Mouse (Mus musculus): ENCODE measurements around the gene Ssbp3. TPM values are rescaled to one million over a fixed set of nuclear protein-coding genes. Genes with fewer than 3 reads are reported as not detected.

Gene Ssbp3
- polyA plus RNA-seq, 1 experiment from 2014 or later, result 214 TPM

DNA sequence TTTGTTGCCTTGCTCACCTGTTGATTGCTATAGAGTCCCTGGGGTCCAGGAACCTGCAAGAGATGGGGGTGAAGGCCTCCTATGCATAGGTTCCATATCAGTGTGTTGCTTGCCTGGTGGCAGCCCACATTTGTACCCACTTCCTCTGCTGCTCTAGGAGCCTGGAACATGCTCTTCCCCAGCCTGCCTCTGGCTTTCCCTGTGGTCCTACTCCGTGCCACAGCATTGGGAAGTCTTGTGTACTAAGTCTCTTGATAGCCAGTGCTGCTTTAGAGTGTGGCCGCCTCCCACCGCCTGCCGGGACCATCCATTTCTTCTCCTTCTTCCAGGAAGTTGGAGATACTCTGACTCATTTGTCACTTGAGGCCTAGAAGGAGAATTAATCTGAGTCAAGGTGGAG, 13.7 kb downstream of the Ssbp3 start:
- Histone ChIP-seq H3K27ac (no peak overlapping the region), H3K9ac (no peak overlapping the region), H3K4me1 (peaks cover 74% of the 10 kb centered on the region), H3K9me3 (no peaks in the 10 kb centered on the region), H3K27me3 (no peaks in the 10 kb centered on the region), H3K4me3 (replicated peaks) (no peak overlapping the region), H3K4me2 (no peak overlapping the region), H3K36me3 (replicated peaks) (peaks cover 98% of the 10 kb centered on the region)
- ATAC-seq (ENCODE audit: low FRiP score), result no peak
- 96% methylated on average over 4 of the region's 4 CpGs for WGBS

DNA sequence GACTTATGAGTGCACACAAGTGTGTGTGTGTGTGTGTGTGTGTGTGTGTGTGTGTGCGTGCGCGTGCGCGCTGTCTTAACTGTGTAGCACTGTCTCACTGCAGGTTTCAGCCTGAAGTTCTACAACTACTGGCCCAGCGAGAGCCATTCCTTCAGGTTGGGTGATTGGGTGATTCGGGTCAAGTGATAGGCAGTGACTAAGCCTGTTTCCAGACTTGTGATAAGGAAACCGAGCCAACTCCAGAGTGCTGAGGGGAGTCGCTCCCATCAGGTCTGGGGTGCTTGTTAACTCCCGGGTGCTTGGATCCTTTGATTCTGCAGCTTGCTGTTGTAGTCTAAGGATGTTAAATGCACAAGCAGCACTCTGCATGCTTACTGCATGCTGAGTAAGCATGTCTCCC, 14.4 kb downstream of the Ssbp3 start:
- ATAC-seq (ENCODE audit: low FRiP score), result no peak
- H3K9ac ChIP-seq, result no peak overlapping the region
- H3K9me3 ChIP-seq, result no peaks in the 10 kb centered on the region
- no peak overlapping the region for H3K4me3 ChIP-seq (replicated peaks)
- H3K4me1 ChIP-seq, result peaks cover 75% of the 10 kb centered on the region
- no peak overlapping the region for H3K27ac ChIP-seq
- WGBS, result 95% methylated on average over 10 of the region's 10 CpGs
- H3K27me3 ChIP-seq, result no peaks in the 10 kb centered on the region
- no peak overlapping the region for H3K4me2 ChIP-seq
- H3K36me3 ChIP-seq (replicated peaks), result peaks cover 96% of the 10 kb centered on the region

DNA sequence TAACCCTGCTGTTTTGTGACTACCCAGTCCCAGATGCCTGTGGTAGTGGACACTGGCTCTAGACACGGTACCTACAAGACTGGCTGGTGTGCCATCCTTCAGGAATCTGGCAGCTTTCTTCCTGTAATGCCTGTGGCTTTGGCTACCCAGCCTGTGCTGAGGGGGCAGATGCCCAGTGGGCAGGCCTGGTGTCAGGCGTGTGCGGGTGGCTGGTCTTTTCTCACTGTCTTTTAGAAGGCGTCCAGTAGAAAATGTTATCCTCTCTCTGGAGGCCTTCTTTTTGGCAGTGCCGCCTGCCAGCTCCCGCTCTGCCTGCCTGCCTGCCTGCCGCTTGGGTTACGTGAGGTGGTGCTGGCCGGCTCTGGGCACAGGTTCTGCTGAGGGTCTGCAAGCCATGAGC, 15.9 kb downstream of the Ssbp3 start:
- Histone ChIP-seq H3K4me3 (replicated peaks) (no peak overlapping the region), H3K9ac (no peak overlapping the region), H3K4me2 (no peak overlapping the region), H3K9me3 (no peaks in the 10 kb centered on the region), H3K27ac (no peak overlapping the region), H3K4me1 (peaks cover 72% of the 10 kb centered on the region), H3K27me3 (no peaks in the 10 kb centered on the region), H3K36me3 (replicated peaks) (peaks cover 88% of the 10 kb centered on the region)
- WGBS, result 92% methylated on average over 9 of the region's 9 CpGs
- no peak for ATAC-seq (ENCODE audit: low FRiP score)

DNA sequence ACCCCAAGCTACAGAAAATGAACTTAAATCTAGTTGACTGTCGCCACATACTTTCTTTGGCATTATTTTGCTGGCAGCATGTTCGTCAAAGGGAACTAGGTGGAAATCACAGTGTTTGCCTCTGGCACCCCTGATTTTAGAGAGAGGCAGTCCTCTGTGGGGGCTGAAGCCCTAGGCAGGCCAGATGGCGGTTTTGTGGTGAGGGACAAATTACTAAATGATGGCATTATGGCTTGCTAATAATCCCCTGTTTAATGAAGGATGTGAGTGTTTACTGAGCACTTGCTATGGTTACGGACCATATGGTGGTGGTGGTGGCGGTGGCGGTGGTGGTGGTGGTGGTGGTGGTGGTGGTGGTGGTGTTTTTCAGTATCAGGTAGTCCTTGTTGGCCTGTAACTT, 16.5 kb downstream of the Ssbp3 start:
- WGBS, result 80% methylated on average over 6 of the region's 6 CpGs
- H3K4me1 ChIP-seq, result peaks cover 66% of the 10 kb centered on the region
- ATAC-seq (ENCODE audit: low FRiP score), result no peak

DNA sequence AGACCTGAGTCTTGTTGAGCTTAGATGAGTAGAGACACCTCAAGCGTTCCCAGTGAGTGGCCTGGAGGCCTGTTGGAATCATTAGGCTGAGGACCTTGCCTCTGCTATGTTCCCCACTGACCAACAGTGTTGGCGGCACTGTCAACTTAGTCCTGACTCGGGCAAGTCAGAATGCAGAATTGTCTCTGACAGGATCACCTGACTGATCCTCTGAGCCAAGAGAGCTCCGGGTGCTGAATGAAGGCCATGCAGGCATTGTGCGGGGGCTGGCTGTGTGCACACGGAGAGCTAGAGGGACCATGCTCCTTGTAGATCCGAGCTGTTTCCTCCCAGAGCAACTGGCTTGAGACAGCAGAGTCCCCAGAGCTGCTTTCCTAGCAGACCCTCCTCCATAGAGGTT, 18.5 kb downstream of the Ssbp3 start:
- Histone ChIP-seq H3K27ac (no peak overlapping the region), H3K4me3 (replicated peaks) (no peak overlapping the region), H3K4me2 (no peak overlapping the region), H3K4me1 (peaks cover 75% of the 10 kb centered on the region), H3K27me3 (no peaks in the 10 kb centered on the region), H3K9ac (no peak overlapping the region), H3K9me3 (no peaks in the 10 kb centered on the region), H3K36me3 (replicated peaks) (peaks cover 86% of the 10 kb centered on the region)
- WGBS, result 84% methylated on average over 7 of the region's 7 CpGs
- no peak for ATAC-seq (ENCODE audit: low FRiP score)

More for the DNA sequence above, 16.5 kb downstream of the Ssbp3 start:
- H3K27ac ChIP-seq, result no peak overlapping the region
- H3K36me3 ChIP-seq (replicated peaks), result peaks cover 86% of the 10 kb centered on the region
- no peaks in the 10 kb centered on the region for H3K27me3 ChIP-seq
- no peak overlapping the region for H3K4me3 ChIP-seq (replicated peaks)
- no peak overlapping the region for H3K9ac ChIP-seq
- no peaks in the 10 kb centered on the region for H3K9me3 ChIP-seq
- H3K4me2 ChIP-seq, result no peak overlapping the region

DNA sequence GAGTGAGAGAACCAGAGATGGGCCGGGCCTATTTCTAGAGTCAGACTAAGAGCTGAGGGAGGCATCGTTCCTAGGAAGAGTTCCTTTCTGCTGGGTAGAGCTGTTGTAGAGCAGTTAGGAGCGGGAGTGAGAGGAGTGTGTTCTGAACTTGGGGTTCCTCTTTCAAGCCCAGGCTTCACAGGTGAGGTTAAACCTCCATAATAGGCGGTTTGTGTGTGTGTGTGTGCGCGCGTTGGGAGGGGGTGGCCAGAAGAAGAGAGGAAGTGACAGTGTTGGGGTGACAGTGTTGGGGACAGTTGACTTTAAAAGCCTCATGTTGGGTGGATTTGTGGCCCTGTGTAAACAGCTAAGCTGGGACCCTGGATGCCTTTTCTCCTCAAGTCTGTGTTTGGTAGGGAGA, 22.1 kb downstream of the Ssbp3 start:
- 0 out of 2 replicates have a peak overlapping the region, but pooled peaks have one; percentile 25 for H3K27ac ChIP-seq
- ATAC-seq (ENCODE audit: low FRiP score), result no peak
- H3K4me2 ChIP-seq, result no peak overlapping the region
- H3K4me1 ChIP-seq, result peaks cover 85% of the 10 kb centered on the region
- H3K27me3 ChIP-seq, result no peaks in the 10 kb centered on the region
- no peak overlapping the region for H3K9ac ChIP-seq
- H3K36me3 ChIP-seq (replicated peaks), result peaks cover 59% of the 10 kb centered on the region
- H3K4me3 ChIP-seq (replicated peaks), result no peak overlapping the region
- WGBS, result 94% methylated on average over 7 of the region's 7 CpGs
- no peaks in the 10 kb centered on the region for H3K9me3 ChIP-seq

DNA sequence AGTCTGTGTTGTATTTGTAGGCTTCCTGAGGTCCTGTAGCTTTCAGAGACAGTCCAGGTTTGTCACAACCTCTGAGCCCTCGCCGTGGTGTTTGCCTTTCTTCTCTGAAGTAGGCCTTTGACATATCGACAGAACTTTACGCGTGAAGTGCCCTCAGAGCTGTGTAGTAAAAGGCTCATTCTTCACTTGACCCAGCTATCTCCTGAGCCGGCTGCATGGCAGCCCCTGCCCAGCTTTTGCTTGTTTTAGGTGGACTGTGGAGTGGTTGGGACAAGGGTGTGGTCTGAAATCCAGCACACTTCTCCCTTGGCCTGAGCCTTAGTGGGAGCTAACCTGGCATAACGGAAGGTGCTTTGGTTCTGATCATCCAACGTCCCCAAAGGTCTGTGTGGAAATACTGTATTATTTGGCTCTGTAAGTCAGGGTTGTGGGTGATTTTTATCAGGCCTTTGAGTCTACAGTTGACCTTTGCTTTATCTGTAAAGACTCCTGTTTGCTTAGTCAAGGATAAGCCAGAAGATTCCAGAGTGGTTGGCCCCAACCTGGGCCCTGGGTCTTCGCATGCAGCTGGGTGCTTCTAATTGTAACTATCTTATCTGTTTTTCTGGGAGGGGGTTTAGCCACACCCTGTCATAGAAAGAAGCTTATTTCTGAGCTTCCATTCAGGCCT, 23.4 kb downstream of the Ssbp3 start:
- Histone ChIP-seq H3K4me2 (no peak overlapping the region), H3K4me3 (replicated peaks) (no peak overlapping the region), H3K9ac (no peak overlapping the region), H3K9me3 (no peaks in the 10 kb centered on the region), H3K27ac (0 out of 2 replicates have a peak overlapping the region, but pooled peaks have one; percentile 94), H3K27me3 (no peaks in the 10 kb centered on the region), H3K4me1 (peaks cover 90% of the 10 kb centered on the region), H3K36me3 (replicated peaks) (peaks cover 45% of the 10 kb centered on the region)
- ATAC-seq (ENCODE audit: low FRiP score), result no peak
- WGBS, result 73% methylated on average over 9 of the region's 9 CpGs

DNA sequence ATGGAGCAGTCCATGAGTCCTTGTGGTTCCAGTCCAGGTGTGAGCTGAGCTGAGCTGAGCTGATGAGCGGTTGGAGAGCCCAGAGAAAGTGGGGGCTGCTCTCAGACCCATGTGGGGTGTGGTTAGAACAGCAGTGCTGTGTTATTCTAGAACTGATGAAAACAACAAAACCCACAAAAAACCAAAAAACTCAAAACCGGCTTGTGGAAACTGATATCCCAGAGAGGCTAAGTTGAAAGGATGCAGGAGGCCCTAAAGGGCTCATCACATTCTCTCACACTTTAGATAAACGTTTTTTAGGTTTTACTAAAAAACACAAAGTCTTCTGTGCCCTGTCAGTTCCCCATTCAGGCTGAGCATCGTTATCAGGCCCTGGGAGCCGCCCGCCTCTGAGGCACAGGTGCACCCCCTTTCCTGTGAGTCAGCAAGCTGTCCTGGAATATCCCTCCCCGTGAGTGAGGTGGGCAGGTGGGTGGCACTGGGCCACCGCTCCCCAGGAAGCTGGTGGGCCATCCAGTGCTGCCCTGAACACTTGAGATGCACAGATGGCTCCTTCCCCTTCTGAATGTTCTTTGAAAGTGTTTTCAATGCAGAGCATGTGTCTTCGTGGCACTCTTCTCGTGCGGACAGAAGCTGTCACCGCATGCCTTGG, 24.6 kb downstream of the Ssbp3 start:
- H3K27me3 ChIP-seq, result no peaks in the 10 kb centered on the region
- peak overlapping the region; percentile 21 for H3K9ac ChIP-seq
- H3K36me3 ChIP-seq (replicated peaks), result peaks cover 37% of the 10 kb centered on the region
- H3K4me3 ChIP-seq (replicated peaks), result no peak overlapping the region
- no peak for ATAC-seq (ENCODE audit: low FRiP score)
- H3K27ac ChIP-seq, result peak overlapping the region; percentile 94
- H3K9me3 ChIP-seq, result no peaks in the 10 kb centered on the region
- 35% methylated on average over 12 of the region's 12 CpGs for WGBS
- peaks cover 91% of the 10 kb centered on the region for H3K4me1 ChIP-seq
- peak overlapping the region; percentile 26 for H3K4me2 ChIP-seq

DNA sequence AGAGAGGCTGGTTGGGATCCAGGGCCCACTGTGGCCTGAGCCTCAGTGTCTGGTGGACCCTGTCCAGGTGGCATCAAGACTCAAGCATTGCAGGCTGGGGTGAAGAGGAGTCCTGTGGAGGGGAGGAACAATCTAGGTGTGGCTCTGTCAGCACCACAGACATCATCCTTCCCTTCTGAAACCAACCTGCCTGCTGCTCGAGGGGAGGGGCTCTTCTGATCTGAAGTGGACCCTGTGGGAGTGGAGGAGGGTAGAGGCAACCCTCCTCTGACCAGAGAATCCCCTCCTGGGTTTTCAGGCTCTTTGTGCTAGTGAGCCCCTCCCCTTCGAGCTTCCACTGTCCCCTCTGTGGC, 25.1 kb downstream of the Ssbp3 start:
- H3K4me1 ChIP-seq, result peaks cover 91% of the 10 kb centered on the region
- no peak; the same call in 1 of the 2 replicates for ATAC-seq (ENCODE audit: low FRiP score)
- 16% methylated on average over 2 of the region's 2 CpGs for WGBS
- H3K4me2 ChIP-seq, result peak overlapping the region; percentile 26
- peaks cover 38% of the 10 kb centered on the region for H3K36me3 ChIP-seq (replicated peaks)
- no peak overlapping the region for H3K4me3 ChIP-seq (replicated peaks)
- no peaks in the 10 kb centered on the region for H3K27me3 ChIP-seq
- peak overlapping the region; percentile 94 for H3K27ac ChIP-seq
- peak overlapping the region; percentile 48 for H3K9ac ChIP-seq
- H3K9me3 ChIP-seq, result no peaks in the 10 kb centered on the region

DNA sequence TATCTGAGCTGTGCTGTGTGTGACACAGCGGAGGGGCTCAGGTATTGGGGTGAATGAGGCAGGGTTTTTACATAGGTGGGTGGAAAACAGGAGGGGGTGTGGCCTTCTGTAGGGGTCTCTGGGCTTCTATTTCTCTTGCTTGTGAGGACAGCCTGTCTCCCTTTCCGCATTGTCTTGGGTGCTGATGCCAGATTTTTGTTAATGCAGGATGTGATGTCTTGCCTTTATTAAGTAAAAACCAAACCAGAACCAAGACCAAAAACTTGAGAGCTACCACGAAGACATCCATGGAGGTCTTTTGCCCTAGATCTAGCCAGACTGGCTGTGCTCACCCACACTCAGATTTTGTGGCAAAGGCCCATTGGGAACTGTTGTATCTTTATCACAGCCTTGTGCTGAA, 25.5 kb downstream of the Ssbp3 start:
- H3K4me1 ChIP-seq, result peaks cover 92% of the 10 kb centered on the region
- H3K4me3 ChIP-seq (replicated peaks), result no peak overlapping the region
- H3K9ac ChIP-seq, result peak overlapping the region; percentile 48
- no peak for ATAC-seq (ENCODE audit: low FRiP score)
- no peaks in the 10 kb centered on the region for H3K9me3 ChIP-seq
- peak overlapping the region; percentile 94 for H3K27ac ChIP-seq
- H3K36me3 ChIP-seq (replicated peaks), result peaks cover 38% of the 10 kb centered on the region
- 44% methylated on average over 3 of the region's 3 CpGs for WGBS
- peak overlapping the region; percentile 26 for H3K4me2 ChIP-seq
- no peaks in the 10 kb centered on the region for H3K27me3 ChIP-seq

DNA sequence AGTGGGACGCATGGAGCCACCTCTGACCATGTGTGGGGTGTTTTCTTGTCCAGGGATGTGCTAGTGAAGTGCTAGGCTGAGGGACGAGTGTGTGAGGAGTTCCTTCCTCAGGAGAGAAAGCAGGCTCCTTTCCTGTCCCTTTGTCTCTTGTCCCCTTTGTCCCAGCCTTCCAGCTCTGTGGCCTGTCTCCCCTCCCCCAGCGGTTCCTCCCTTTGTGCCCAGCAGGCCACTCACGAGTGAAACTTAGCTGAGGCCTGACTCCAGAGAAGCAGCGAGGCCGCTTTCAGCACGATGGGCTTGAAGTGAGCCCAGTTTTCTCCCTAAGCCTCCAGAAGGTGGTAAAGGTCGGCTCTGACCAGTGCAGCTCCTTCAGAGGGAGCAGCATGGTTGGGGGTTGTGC, 26.2 kb downstream of the Ssbp3 start:
- H3K4me2 ChIP-seq, result peak overlapping the region; percentile 26
- H3K36me3 ChIP-seq (replicated peaks), result peaks cover 34% of the 10 kb centered on the region
- H3K4me1 ChIP-seq, result peaks cover 97% of the 10 kb centered on the region
- H3K9me3 ChIP-seq, result no peaks in the 10 kb centered on the region
- H3K27me3 ChIP-seq, result no peaks in the 10 kb centered on the region
- 5% methylated on average over 8 of the region's 8 CpGs for WGBS
- peak; percentile 24; the same call in 1 of the 2 replicates for ATAC-seq (ENCODE audit: low FRiP score)
- H3K27ac ChIP-seq, result peak overlapping the region; percentile 94
- no peak overlapping the region for H3K4me3 ChIP-seq (replicated peaks)
- peak overlapping the region; percentile 48 for H3K9ac ChIP-seq

DNA sequence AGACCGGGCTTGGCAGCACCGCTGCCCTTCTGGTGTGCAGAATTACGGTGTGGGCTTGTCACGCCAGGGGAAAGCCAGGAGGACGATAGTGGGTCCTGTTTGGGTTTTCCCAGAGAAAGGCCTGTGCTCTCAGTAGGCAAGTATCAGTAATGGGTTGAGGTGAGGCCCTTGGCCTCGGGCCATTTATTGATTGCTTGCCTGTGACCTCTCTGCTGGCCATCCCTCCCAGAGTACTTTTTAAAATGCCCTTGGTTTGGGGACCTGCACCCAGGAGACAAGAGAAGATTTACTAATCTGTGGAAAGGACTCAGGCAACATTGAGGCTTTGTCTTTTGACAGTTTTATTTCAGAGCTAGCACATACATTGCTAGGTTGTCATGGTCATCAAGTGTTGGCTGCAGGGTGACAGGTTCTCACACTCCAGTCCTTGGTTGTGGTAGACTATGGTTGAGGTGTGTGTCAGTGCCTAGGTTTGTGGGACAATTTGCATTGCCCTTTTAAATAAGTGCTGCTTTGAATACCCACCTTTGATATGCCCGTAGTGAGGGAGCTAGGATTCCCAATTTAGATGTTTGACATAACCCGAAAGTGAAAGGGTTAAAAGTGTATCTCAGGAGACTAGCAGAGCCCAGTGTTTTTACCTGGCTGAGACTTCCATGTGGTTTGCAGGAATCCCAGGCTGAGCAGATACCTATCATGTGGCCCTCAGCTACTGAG, 28.2 kb downstream of the Ssbp3 start:
- no peaks in the 10 kb centered on the region for H3K27me3 ChIP-seq
- H3K9ac ChIP-seq, result peak overlapping the region; percentile 51; the same call in 1 of the 2 replicates
- no peaks in the 10 kb centered on the region for H3K9me3 ChIP-seq
- peaks cover 100% of the 10 kb centered on the region for H3K4me1 ChIP-seq
- H3K4me3 ChIP-seq (replicated peaks), result no peak overlapping the region
- peaks cover 15% of the 10 kb centered on the region for H3K36me3 ChIP-seq (replicated peaks)
- ATAC-seq (ENCODE audit: low FRiP score), result no peak
- peak overlapping the region; percentile 41 for H3K4me2 ChIP-seq
- WGBS, result 54% methylated on average over 8 of the region's 8 CpGs
- peak overlapping the region; percentile 94 for H3K27ac ChIP-seq
